Mouse (Mus musculus) adipocyte (in vitro differentiated cells): ENCODE measurements around the gene D930048N14Rik.
"Not testable (repeated sequence)": the region's sequence is repeated elsewhere in the genome, so short reads cannot be mapped to it uniquely, and the experiment has no call there.

Experiments used
- DNase-seq: peaks from one replicate; pipeline ENCODE4 v3.0.0-alpha.2; 2016; ENCODE audit warnings: low spot score

D930048N14Rik gene

GRCm38 (mm10) chr11:51629651-51630314 lies 21.0 kb upstream of the D930048N14Rik start:
- DNase-seq = no peak

DNA sequence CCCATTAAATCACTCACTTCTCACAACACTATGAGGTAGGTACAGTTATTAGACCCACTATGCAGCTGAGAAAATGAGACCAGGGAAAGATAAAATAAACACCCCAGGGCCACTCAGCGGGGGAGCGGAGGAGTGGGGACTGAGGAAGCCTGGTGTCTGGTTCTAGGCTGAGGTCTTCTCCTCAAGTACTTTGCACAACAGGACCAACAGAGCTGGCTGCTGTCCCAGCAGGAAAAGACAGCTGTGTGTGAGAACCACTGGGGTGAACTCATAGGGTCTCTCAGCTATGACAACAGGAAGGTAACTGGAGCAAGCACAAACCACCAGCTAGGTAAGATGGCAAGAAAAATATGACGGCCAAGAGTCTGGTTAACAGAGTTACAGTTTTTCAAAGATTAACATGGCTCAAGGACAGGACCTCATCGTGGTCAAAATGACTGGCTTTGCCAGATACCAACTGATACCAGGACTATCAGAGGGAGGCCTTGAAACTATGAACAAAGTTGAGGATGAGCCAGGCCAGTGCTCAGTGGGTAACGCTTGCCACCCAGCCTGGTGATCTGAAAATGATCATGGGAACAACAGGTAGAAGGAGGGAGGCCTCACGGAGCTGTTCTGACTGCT lies 18.5 kb upstream of the D930048N14Rik start:
- no peak for DNase-seq

GRCm38 (mm10) chr11:51633200-51633599 lies 17.6 kb upstream of the D930048N14Rik start:
- not testable (repeated sequence) for DNase-seq

DNA sequence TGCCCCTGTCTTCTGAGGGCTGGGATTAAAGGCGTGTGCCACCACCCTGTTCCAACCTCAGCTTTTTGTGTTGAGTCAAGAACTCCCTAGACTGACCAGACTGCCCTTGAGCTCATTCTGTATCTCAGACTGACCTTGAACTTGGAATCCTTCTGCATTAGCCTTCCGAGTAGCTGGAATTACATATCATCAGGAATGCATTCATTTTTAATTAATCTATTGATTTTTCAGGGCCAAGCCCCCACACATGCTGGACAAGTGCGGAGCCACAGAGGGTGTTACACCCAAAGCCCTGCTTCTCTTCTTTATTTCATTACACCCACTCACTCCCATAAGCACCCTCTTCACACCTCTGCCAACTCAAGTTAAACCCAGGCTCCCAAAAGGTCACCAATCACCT lies 17.0 kb upstream of the D930048N14Rik start:
- DNase-seq = no peak

DNA sequence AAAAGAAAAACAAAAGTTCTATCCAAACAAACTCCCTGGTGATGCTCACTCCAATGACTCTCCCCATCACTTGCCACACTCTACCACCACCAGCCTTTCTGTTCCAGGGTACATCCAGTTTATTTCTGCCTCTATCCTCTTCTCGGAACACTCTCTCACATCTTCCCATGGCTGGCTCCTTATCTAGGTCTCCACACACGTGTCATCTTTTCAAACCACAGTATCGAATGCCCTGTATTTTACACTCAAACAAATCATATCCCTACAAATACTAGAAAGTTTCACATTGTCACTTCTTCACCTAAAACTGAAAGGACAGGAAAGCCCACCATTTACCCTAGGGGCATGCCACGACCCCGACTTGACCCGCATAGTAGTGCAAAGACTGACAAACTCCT lies 15.6 kb upstream of the D930048N14Rik start:
- no peak for DNase-seq

DNA sequence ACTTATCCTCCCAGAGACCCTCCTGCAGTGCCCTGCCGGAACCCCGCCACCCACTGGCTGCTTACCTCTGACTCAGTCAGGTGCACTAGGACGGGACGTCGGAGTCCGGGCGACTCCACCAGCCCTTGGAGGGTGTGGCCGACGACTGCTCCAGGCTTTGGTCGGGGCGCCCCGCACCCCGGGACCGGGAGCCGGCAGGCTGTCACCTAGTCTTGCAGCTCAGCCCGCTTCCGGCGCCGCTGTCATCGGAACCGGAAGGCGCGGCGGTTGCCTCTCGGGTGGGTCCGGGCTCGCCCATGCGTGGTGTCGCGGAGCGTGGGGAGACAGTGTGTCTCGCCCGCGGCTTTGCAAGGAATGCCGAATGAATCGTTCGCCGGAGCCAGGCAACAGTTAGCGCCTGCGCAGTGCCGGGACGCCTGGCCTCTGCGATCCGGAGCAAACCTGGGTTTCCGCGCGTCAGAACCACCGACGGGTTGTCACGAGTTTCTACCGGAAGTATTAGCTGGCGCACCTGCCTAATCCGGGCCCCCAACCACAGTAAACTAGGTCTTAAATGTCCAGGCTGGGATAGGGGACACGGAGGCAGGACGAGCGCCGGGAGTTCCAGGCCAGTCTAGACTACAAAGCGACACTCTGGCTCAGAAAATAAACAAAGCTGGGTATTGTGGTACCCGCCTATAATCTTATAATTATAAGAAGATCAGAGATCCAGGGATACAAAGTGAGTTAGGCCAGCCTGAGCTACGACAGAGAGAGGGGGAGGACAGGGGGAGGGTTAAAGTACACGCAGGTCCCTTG lies 15.0 kb upstream of the D930048N14Rik start, which contains the start of gene Rmnd5b:
TSS of gene Rmnd5b (minus strand) at position 372 of the 798 bp plus-strand sequence.
- peak; percentile 86 for DNase-seq

DNA sequence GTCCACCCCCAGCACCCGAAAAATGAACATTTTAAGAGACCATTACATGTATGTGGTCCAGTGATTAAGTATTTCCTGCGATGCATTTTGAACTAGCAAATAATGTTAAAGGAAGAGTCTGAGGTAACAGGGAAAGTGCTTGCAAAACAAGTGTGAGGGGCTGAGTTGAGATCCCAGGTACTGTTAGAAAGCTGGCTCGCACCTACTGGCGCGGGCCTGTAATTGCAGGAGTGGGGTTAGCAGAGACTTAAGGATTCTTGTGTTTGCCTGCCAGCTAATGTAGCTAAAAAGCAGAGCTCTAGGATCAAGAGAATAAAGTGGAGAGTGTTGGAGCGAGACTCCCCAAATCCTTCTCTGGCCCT lies 14.4 kb upstream of the D930048N14Rik start:
- peak; percentile 77 for DNase-seq

DNA sequence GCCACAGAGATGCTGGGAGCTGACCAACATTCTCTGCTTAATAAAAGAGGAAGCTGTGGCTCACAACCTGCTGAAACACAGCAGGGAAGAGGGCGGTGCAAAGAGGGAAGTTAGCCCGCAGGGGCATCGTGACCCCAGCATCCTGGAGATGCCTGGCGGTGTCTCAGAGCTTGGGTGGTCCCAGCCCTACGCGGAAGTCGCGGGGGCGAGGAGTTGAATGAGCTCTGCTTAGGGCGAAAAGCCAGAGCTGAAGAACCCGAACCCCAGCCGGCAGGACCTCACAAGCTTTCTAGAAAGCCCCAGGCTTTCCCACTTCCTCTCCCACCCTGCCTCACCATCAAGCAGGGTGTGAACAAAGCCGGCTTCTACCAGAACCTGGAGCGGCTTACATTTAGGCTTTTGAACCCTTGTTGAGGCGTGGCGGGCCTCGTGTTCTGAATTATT lies 12.8 kb upstream of the D930048N14Rik start:
- no peak for DNase-seq

DNA sequence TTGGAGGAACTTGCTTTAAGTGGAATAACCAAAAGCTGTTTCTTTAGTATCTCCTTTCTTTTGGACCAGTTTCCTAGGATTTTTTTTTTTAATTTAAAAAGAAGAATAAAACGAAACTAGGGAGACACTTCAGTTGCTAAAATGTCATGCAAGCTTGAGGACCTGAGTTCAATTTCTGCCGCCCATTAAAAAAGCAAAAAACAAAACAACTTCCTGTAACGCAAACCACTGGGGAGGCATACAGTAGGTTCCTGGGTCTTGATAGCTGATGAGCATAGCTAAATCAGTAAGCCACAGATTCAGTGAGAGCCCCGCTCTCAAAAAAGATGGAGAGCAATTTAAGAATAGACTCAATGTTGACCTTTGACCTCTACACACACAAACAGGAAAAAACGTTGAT lies 12.3 kb upstream of the D930048N14Rik start:
- no peak for DNase-seq

DNA sequence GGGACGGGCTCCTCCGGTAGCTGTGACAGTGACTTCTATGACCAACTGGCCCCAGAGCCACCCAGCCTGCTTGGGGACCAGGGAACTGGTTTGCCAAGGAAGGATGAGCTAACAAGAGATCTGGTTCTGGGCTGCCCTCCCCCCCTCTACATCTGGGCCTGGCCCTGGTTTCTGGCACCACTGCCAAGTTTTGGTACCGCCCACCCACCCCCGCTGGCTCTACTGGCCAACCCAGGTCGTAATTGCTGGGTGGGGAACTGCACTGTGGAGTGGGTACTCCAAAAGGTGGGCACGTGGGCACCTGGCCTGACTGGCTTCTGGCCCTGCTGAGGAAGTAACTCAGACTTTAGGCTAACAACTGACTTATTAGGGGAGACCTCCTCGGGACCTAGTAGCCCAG lies 10.0 kb upstream of the D930048N14Rik start:
- DNase-seq = no peak

GRCm38 (mm10) chr11:51643202-51643601 lies 7.6 kb upstream of the D930048N14Rik start:
- DNase-seq = no peak

- DNase-seq = no peak
Observed at GRCm38 (mm10) chr11:51643761-51644160, 7.0 kb upstream of the D930048N14Rik start.

- DNase-seq = no peak
Observed at GRCm38 (mm10) chr11:51644217-51644616, 6.5 kb upstream of the D930048N14Rik start.

DNA sequence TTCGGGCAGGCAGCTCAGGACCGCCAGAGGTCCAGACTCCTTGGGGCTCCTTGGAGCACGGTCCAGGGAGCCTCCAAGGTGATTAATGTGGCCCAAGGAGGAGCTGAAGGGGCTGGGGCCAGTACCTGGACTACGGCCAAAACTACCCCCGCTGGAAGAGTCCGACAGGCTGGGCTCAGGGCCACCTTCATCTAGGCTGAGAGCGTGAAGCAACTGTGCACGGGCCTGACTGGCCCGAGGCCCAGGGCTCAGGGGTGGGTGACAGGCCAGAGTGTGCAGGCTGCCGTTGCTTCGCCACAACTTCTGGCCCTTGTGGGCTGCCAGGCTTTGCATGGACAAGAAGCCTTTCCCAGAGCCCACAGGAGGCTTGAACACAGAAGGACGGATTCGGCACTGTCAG lies 5.5 kb upstream of the D930048N14Rik start:
- DNase-seq = no peak

DNA sequence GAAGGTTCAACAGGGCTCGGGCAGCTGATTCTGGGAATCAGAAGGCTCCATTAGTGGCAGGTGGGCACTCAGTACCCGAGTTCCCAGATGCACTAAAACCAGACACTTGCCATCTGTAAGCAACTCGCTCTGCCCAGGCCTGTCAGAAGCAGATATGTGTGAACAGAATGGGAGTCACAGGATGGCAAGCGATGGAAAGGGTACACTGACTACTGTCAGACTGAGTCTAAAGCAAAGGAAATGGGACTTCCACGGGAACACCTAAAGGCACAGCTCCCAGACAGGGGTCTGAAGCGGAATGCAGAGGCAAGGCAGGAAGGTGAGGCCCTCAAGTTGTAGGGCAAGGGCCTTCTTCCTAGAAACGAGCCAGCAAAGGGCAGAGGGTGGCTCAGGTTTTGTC lies 4.5 kb upstream of the D930048N14Rik start:
- DNase-seq = no peak

DNA sequence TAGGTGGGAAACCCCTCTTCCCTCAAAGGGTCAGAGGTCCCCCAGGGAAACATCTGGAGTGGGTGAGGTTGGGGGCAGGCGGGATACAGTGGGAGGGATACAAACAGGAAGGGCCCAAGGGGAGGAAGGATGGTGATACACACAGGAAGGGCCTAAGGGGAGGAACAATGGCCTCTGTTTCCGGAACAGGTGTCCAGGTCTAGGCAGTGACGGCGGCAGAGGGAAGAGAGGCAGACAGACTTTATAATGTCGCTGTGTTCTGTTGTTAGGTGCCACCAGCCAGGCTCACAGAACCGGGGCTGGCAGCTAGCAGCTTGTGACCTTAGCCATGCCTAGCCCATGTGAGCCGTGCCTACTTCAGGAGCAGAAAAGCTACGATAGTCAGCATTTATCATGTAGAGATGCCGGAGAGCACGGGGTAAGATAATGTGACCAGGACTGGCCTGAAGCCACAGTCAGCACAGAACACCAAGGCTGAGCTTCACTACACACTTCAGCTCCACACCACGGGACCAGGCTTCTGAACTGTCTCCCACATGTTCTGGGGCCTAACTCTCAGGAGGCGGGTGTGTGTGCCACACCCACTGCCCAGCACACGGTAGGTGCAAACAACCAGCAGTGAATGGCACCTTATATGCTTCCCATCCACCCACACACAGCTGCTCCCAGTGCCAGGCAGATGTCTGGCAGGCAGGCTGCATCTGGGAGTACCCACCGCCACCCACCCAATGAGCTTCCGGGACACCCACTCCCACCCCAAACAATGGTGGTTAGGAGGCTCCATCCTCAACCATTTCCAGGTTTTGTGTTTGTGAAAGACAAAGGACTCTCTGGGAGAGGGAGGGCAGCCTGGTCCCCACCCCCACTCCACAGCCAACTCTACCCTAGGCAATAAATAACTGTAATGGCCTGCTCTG lies 3.7 kb upstream of the D930048N14Rik start:
- no peak for DNase-seq

GRCm38 (mm10) chr11:51648566-51648965 lies 2.2 kb upstream of the D930048N14Rik start:
- peak; percentile 31 for DNase-seq

GRCm38 (mm10) chr11:51649111-51649888 lies 1.5 kb upstream of the D930048N14Rik start:
- DNase-seq = no peak

- no peak for DNase-seq
Observed at GRCm38 (mm10) chr11:51649889-51650199, 910 bp upstream of the D930048N14Rik start.

DNA sequence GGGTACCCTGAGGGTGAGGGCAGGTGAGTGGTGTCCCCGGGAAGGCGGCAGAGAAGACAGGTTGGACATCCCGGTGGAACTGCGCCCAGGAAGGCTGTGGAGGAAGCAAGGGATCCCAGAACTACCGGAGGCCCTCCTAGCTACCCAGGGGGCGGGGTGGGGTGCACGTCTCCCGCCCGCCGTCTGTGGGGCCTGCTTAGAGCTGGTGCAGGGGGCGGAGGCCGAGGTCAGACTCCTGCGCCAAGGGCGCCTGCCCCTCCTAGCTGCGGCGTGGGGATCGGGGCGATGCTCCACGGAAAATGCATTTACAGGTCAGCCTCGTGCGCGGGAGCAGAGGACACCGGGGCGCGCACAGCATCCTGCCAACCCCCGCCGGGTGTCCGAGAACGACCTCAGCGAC lies 493 bp upstream of the D930048N14Rik start:
- DNase-seq = no peak

DNA sequence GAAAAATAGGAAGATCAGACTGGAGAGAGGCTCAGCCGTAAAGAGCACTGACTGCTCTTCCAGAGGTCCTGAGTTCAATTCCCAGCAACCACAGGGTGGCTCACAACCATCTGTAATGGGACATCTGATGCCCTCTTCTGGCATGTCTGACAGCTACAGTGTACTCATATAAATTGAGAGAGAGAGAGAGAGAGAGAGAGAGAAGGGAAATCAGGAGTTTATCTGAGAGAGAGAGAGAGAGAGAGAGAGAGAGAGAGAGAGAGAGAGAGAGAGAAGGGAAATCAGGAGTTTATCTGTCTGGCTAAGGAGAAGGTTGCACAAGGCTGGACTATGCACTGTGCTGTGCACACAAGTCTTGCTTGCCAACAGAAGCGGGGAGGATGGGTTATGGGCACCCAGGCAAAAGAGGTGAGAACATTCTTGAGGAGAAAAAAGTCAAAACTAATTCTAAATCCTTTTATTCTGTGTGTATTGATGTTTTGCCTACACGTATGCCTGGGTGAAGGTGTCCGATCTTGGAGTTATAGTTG lies 2.2 kb downstream of the D930048N14Rik start:
- DNase-seq = no peak
